In the genomic region with DNA sequence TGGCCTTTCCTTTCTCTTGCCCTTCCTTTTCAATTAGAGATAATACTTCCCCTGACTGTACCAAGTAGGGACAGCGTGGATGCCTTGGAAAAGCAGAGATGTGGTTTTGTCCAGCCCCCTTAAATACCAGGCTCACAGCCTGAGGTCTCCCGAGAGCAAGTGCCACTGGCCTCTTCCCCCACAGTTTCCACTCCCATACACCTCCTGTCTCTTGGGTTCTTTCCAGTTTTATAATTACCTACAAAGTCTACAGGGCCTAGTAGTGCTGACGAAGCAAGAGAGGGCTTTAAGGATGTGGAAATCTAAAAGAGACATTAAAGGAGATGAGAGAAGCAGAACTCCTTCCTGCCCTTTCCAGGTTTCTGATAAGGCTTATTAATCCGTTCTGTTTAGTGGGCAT, we compare ENCODE assay signal across 13 mouse cellular contexts. TPM values are rescaled to one million over a fixed set of nuclear protein-coding genes. Genes with fewer than 3 reads are reported as not detected.
DNase-seq lines count a peak whose midpoint lies in the region; ATAC-seq lines count a peak whose summit lies in the region.
"Had no signal": no experiment of that assay in that cellular context is flagged by ENCODE, and none has a peak within 500 bp of the region (broad histone marks: within the 10 kb centered on the region; RNA-seq: fewer than 3 reads in every experiment).

No protein-coding gene starts in this region.

- no peak overlapping the region for H3K4me3 ChIP-seq in heart, embryonic 13.5 days
- no peak overlapping the region for H3K4me3 ChIP-seq in forebrain, embryonic 13.5 days
- no peak overlapping the region for H3K4me3 ChIP-seq in midbrain, embryonic 11.5 days (ENCODE audit: low read depth, low read length)
- H3K4me3 ChIP-seq: intestine, embryonic 15.5 days; layer of hippocampus, adult 2 months had no signal

- DNase-seq in heart, adult 11 months = no peak
- peak; percentile 66 for DNase-seq in Muller cell, postnatal 12 days (ENCODE audit: inconsistent ontology term)
- DNase-seq in midbrain, embryonic 11.5 days (ENCODE audit: low spot score, missing footprints) = peak; percentile 86
- no peak for DNase-seq in embryo, embryonic 9.5 days (ENCODE audit: extremely low spot score)
- no peak for DNase-seq in thymus, adult 18-20 months
- DNase-seq in T-cell, adult 2 months (ENCODE audit: low spot score) = no peak
- DNase-seq: cerebellum, adult 9-11 months; lung, postnatal 14 days had no signal

- 39% methylated on average over 4 of the region's 4 CpGs for WGBS in heart, embryonic 13.5 days
- 29% methylated on average over 4 of the region's 4 CpGs for WGBS in forebrain, embryonic 13.5 days
- 38% methylated on average over 4 of the region's 4 CpGs for WGBS in midbrain, embryonic 11.5 days

- ATAC-seq in heart, embryonic 13.5 days (ENCODE audit: extremely low read depth, insufficient number of reproducible peaks, low FRiP score, low TSS enrichment) = no peak
- ATAC-seq in forebrain, embryonic 13.5 days = no peak
- no peak for ATAC-seq in midbrain, embryonic 11.5 days (ENCODE audit: low FRiP score)
- ATAC-seq: intestine, embryonic 15.5 days had no signal

- H3K4me1 ChIP-seq in heart, embryonic 13.5 days = peaks cover 17% of the 10 kb centered on the region
- peaks cover 16% of the 10 kb centered on the region for H3K4me1 ChIP-seq in forebrain, embryonic 13.5 days
- H3K4me1 ChIP-seq in midbrain, embryonic 11.5 days (ENCODE audit: control insufficient read depth, insufficient read depth, low read length) = peaks cover 15% of the 10 kb centered on the region; the same call in 1 of the 2 replicates
- H3K4me1 ChIP-seq: intestine, embryonic 15.5 days had no signal

- no peaks in the 10 kb centered on the region for H3K9me3 ChIP-seq in heart, embryonic 13.5 days
- H3K9me3 ChIP-seq in forebrain, embryonic 13.5 days (replicated peaks) = no peaks in the 10 kb centered on the region
- no peaks in the 10 kb centered on the region for H3K9me3 ChIP-seq in midbrain, embryonic 11.5 days (ENCODE audit: control insufficient read depth, low read length)
- H3K9me3 ChIP-seq: intestine, embryonic 15.5 days had no signal

- no peak overlapping the region for H3K4me2 ChIP-seq in heart, embryonic 13.5 days
- H3K4me2 ChIP-seq in forebrain, embryonic 13.5 days = no peak overlapping the region
- no peak overlapping the region for H3K4me2 ChIP-seq in midbrain, embryonic 11.5 days
- H3K4me2 ChIP-seq: intestine, embryonic 15.5 days had no signal

- H3K9ac ChIP-seq in heart, embryonic 13.5 days = no peak overlapping the region
- 0 out of 2 replicates have a peak overlapping the region, but pooled peaks have one; percentile 26 for H3K9ac ChIP-seq in forebrain, embryonic 13.5 days
- no peak overlapping the region for H3K9ac ChIP-seq in midbrain, embryonic 11.5 days (ENCODE audit: low read length)
- H3K9ac ChIP-seq: intestine, embryonic 15.5 days; liver, embryonic 14.5 days had no signal

- H3K36me3 ChIP-seq in heart, embryonic 13.5 days = peaks cover 90% of the 10 kb centered on the region
- peaks cover 87% of the 10 kb centered on the region for H3K36me3 ChIP-seq in forebrain, embryonic 13.5 days (ENCODE audit: poor library complexity, severe bottlenecking)
- peaks cover 12% of the 10 kb centered on the region; the same call in 1 of the 2 replicates for H3K36me3 ChIP-seq in midbrain, embryonic 11.5 days (ENCODE audit: control insufficient read depth, insufficient read depth, low read length)

- H3K27ac ChIP-seq in heart, embryonic 13.5 days (replicated peaks) = peak overlapping the region; percentile 48; the same call in 1 of the 2 replicates
- peak overlapping the region; percentile 58 for H3K27ac ChIP-seq in forebrain, embryonic 13.5 days
- H3K27ac ChIP-seq in midbrain, embryonic 11.5 days (ENCODE audit: low read depth, low read length) = peak overlapping the region; percentile 41
- H3K27ac ChIP-seq: intestine, embryonic 15.5 days; layer of hippocampus, adult 2 months; liver, embryonic 14.5 days had no signal

- H3K27me3 ChIP-seq in heart, embryonic 13.5 days (replicated peaks) = no peaks in the 10 kb centered on the region
- H3K27me3 ChIP-seq in forebrain, embryonic 13.5 days = no peaks in the 10 kb centered on the region
- no peaks in the 10 kb centered on the region for H3K27me3 ChIP-seq in midbrain, embryonic 11.5 days (ENCODE audit: control insufficient read depth, insufficient read depth, low read length)
- H3K27me3 ChIP-seq: intestine, embryonic 15.5 days had no signal

RNA-seq across cellular contexts. Expression of a gene that starts 17.5 kb away (rescaled TPM):
- 9.3 and 10.4 TPM in 2 replicates for polyA plus RNA-seq in heart, embryonic 13.5 days (2015; fragmentation: Nextera tagmentation; extraction: Ambion mirVana)
- 0.37 and 0.41 TPM in 2 replicates for polyA plus RNA-seq in forebrain, embryonic 13.5 days (2015; fragmentation: Nextera tagmentation; extraction: Ambion mirVana)
- 0.14 and 0.22 TPM in 2 replicates for polyA plus RNA-seq in midbrain, embryonic 11.5 days (2014; fragmentation: Nextera tagmentation; extraction: Ambion mirVana)

RNA-seq across cellular contexts. Expression of a gene that starts 40.4 kb away (rescaled TPM):
- polyA plus RNA-seq in heart, embryonic 13.5 days (2015; fragmentation: Nextera tagmentation; extraction: Ambion mirVana) = 61.3 and 62.5 TPM in 2 replicates
- 84.0 and 87.3 TPM in 2 replicates for polyA plus RNA-seq in forebrain, embryonic 13.5 days (2015; fragmentation: Nextera tagmentation; extraction: Ambion mirVana)
- polyA plus RNA-seq in midbrain, embryonic 11.5 days (2014; fragmentation: Nextera tagmentation; extraction: Ambion mirVana) = 101 and 107 TPM in 2 replicates

Comparison
In these comparisons a context has a peak if more than half of its experiments do, and no peak if none do; other contexts are left out.
1. DNase-seq: peak in Muller cell, postnatal 12 days (single experiment) and midbrain, embryonic 11.5 days (single experiment); none in heart, adult 11 months (single experiment), embryo, embryonic 9.5 days (single experiment), thymus, adult 18-20 months (0 of 2) and T-cell, adult 2 months (single experiment).
2. Peak in every context shown above with its lines, with median percentiles within 50 percentile points of each other: H3K27ac ChIP-seq.